Mouse (Mus musculus): Measurements from ENCODE around the gene Mta2.
A peak's percentile ranks its signal among the peaks of the same experiment; 100 is the strongest.
"Not testable (repeated sequence)": the region's sequence is repeated elsewhere in the genome, so short reads cannot be mapped to it uniquely, and the experiment has no call there.

Gene Mta2

GRCm38 (mm10) chr19:8967373-8967743, 25.7 kb downstream of the Mta2 start:
- DNase-seq (ENCODE audit: low spot score in 2 of 2), result no peak

- no peak for DNase-seq (ENCODE audit: low spot score in 2 of 2)
Measured at GRCm38 (mm10) chr19:8967893-8968292, 26.2 kb downstream of the Mta2 start.

DNA sequence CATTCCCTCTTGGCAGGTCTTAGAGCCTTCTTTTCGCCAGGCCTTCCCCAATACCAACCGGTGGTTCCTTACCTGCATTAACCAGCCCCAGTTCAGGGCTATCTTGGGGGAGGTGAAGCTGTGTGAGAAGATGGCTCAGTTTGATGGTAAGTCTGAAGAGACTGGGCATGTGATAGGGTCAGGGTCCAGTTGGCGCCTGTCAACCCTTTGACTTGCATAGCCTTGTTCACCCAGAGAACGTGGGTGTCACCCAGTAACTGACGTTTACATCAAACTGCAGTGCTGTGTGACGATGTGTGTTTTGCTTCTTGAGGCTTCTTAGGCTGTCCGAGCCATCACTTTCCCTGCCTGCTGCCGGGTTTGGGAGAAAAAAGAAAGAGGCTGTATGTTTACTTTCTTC, 30.8 kb downstream of the Mta2 start:
- not testable (repeated sequence) for DNase-seq (ENCODE audit: low spot score in 2 of 2)

GRCm38 (mm10) chr19:8974638-8975037, 33.0 kb downstream of the Mta2 start:
- DNase-seq (ENCODE audit: low spot score in 2 of 2), result no peak

DNA sequence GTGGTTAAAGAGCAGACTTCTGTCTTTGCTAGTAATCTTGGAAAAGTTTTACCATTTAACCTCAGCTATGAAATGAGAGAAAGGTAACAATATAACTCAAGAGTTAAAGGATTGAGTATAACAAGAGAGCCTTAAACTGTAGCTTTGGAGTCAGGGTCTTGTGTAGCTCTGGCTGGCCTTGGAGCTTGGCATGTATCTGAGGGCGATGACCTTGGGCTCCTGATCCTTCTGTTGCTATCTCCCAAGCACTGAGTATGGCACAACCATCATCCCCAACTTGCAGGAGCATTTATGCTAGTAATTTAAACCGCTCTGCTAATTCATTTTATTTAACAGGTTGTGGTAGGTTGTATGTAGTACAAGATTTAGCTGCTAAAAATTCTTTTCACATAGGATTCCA, 33.8 kb downstream of the Mta2 start:
- DNase-seq (ENCODE audit: low spot score in 2 of 2), result no peak

- no peak for DNase-seq (ENCODE audit: low spot score in 2 of 2)
Measured at GRCm38 (mm10) chr19:8976535-8976934, 34.9 kb downstream of the Mta2 start.

GRCm38 (mm10) chr19:8980771-8981170, 39.1 kb downstream of the Mta2 start:
- peak; percentile 70 to 71 for DNase-seq (ENCODE audit: low spot score in 2 of 2)

DNA sequence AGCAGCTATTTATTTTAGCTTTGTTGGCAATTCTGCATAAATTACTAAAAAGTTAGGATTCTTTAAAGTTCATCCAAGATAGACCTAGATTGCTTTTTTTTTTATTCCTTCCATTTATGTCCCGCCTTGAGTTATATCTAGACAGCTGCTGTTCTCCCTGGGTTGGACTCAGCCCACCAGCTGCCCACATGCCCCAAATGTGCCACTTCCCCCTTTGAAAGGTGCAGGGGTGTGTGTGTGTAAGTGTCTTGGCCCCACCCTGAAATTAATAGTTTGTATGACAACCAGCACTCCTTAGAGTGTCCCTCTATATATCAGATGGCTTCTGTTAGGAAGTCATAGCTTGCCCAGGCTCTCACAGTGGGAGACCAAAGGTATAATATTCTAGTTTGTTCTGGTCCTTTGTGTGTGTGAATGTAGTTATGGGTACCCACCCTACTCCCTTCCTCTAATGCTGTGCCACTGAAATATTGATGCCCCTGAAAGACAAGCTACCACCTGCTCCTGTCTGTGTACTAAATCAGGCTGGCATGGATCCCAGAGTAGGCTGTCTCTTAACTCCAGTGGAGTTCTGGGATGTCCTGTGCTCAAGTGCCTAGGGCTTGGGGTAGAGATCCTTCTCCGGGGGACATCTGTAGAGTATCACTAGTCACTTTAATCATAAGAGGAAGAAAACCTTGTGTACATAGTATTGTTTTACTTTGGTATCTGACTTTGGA, 39.9 kb downstream of the Mta2 start:
- DNase-seq (ENCODE audit: low spot score in 2 of 2), result peak in 1 of 2 experiments; percentile 43

DNA sequence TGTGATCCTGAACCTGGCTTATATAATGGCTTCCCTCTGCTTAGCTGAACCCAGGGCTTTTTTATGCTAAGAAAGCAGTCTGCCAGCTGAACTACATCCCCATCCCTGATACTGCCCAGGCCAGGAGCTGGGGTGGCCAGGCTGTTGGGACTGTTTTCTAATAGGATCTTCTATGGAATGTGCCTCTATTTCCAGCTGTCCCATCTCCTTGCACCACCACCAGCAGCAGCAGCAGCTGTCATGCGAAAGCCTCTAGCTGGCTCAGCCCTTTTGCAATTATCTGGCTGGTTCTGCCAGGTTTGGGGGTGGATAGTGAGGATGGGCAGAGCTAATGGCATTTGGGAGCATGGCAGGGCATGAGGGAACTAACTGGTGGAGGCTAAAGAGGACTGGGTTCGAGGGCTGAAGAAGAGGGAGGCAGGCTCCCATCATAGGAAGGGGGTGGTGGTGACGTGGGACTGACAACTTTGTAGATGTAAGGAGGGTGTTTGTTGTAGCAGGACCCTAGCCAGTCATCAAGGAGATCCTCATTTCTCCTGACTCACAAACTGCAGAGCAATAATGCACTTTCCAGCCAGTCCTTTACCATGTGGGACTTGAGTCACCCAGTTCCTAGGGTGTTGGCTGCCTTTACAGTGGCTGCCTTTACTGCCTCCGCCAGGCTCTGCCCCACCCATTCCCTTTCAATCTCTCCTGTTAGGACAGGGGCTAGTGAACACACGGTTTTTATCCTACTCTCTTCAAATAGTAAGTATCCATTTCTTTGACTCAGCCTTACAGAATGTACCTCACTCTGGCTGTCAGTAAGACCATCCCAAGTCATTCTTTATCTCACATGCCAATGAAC, 40.9 kb downstream of the Mta2 start:
- no peak for DNase-seq (ENCODE audit: low spot score in 2 of 2)

- no peak for DNase-seq (ENCODE audit: low spot score in 2 of 2)
Measured at GRCm38 (mm10) chr19:8983150-8983650, 41.5 kb downstream of the Mta2 start.

GRCm38 (mm10) chr19:8984255-8984868, 42.7 kb downstream of the Mta2 start:
- peak; percentile 84 to 85 for DNase-seq (ENCODE audit: low spot score in 2 of 2)

DNA sequence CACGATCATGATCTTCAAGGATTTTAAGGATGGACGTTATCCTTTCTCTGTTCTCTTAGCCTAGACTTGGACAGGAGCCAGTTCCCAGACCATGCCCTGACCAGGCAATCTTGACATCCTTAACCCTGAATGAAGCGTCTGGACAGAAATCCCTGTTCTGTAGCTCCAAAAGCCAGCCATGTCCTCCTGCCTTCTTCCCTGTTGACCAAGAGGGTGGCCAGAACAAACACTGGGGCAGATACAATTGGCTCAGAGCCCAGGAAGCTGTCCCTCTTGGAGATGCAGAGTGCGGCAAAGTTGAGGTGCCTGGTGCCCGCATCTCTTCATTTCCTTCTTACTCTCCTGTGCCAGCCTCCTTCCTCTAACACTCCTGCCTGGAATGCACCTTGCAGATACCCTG, 44.2 kb downstream of the Mta2 start:
- DNase-seq (ENCODE audit: low spot score in 2 of 2), result no peak

- no peak for DNase-seq (ENCODE audit: low spot score in 2 of 2)
Measured at GRCm38 (mm10) chr19:8987816-8988215, 46.1 kb downstream of the Mta2 start.

- DNase-seq (ENCODE audit: low spot score in 2 of 2), result no peak
Measured at GRCm38 (mm10) chr19:8988346-8989065, 46.8 kb downstream of the Mta2 start.

- peak; percentile 54 to 60 for DNase-seq (ENCODE audit: low spot score in 2 of 2)
Measured at GRCm38 (mm10) chr19:8989066-8989566, 47.4 kb downstream of the Mta2 start, which contains the start of gene Ahnak. Gene Ahnak, plus strand, starts transcription at chr19:8989284.

DNA sequence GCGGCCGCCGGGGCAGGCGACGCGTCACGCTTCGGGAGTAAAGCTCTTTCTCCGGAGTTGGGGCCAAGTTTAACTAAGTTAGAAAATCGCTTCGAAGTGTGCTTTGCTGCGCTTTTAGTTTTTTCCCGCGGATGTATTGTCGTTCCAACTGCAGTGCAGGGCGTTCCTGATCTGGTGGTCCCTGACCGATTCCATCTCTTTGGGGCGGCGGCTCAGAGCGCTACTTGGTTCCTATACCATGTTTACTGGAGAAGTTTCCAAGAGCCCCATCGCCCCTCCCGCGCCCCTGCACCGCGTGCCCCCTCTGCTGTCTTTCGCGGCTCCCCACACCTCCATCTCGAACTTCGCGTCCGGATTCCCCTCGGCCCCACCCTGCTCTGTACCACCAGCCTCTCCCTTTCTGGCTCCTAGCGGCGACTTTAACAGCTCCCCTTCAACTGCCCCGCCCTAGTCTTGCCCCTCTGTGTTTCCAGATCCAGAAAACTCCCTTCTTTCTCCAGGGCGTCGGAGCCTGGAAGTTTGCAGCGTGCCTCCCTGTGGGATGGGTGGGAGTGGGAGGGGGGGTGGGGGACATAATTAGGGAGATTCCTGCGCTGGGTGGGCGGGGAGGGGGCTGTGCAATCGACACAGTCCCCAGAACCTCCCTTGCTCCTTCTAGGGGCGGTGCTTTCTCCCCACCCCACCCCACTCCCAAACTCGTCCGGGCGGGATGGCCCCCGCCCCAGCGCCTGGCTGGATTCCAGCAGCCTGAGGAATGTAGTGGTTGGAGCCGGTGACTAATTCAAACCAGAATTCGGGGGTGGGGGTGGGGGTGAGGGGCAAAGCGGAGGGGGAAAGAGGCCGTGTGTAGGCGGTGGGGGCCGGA, 48.1 kb downstream of the Mta2 start:
- DNase-seq (ENCODE audit: low spot score in 2 of 2), result peak; percentile 41 to 48

DNA sequence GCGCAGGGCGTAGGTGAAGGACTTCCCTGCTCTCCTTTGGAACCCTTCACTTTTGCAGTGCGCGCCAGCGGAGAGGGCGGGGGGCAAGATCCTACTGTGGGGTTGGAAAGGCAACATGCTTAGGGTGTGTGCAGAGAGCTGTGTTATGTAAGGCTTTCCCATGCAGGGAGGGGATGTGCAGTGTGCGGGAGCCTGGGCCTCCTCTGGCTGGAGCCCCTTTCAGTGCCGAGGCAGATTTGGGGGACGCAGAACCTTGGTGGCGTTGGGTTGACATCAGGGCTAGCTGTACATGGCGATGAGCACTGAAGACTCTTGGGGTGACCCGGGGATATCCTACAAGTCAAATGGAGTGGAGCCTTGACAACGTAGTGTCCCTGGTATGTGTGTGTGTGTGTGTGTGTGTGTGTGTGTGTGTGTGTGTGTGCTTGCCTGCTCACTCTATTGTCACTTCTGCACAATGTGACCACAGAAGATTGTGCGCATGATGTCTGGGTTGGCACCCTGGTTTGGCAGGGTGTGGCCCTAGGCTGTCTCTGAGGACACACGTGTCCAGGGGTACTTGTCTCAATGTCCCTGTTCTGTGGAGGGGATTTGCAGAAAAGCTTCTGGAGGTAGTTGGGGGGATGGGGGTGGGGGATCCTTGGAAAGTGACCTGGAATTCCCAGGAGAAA, 48.9 kb downstream of the Mta2 start:
- DNase-seq (ENCODE audit: low spot score in 2 of 2), result no peak

- no peak for DNase-seq (ENCODE audit: low spot score in 2 of 2)
Measured at GRCm38 (mm10) chr19:8991245-8991870, 49.7 kb downstream of the Mta2 start.
